Mouse (Mus musculus): ENCODE measurements at regions not wholly inside any gene's neighbourhood (a gene's known extent, or its start where the extent isn't known, plus 50 kb on each side); places are given as distances from the start of the nearest gene placed in this dataset.

DNA sequence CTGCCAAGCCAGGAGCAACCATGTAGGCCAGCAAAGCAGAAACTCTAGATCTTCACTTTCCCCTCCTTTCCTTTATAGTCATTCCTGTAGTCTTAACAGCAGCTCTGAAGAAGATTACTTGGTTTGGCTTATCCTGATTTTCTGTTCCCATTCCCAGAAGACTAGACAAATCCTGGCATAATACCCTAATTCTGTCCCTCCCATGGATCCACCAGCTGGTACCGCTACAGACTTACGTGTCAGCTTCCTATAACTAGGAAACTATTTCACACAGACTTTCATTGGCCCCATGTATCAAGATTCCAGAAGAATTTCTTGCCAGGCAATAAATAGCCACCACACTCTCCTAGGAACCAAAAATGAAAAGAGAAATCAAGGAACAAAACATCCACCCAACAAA is 410.2 kb upstream of the 2610001J05Rik start:
- TF ChIP-seq CTCF (IDR thresholded peaks at IDR 0.05; ENCODE audit: borderline replicate concordance, insufficient read depth, low read length) (no peak), POLR2A (IDR thresholded peaks at IDR 0.05; ENCODE audit: low read depth, low read length) (no peak)
